Mouse (Mus musculus) cerebellum, adult 18-20 months (tissue): ENCODE results near the gene Pdzd7.

Source experiments
- DNase-seq, 2 experiments: peaks; one replicate each; pipeline ENCODE4 v3.0.0; 2021

The Pdzd7 gene

GRCm38 (mm10) chr19:44983366-44983765 lies 62.2 kb downstream of the Pdzd7 start:
- DNase-seq, result no peak

DNA sequence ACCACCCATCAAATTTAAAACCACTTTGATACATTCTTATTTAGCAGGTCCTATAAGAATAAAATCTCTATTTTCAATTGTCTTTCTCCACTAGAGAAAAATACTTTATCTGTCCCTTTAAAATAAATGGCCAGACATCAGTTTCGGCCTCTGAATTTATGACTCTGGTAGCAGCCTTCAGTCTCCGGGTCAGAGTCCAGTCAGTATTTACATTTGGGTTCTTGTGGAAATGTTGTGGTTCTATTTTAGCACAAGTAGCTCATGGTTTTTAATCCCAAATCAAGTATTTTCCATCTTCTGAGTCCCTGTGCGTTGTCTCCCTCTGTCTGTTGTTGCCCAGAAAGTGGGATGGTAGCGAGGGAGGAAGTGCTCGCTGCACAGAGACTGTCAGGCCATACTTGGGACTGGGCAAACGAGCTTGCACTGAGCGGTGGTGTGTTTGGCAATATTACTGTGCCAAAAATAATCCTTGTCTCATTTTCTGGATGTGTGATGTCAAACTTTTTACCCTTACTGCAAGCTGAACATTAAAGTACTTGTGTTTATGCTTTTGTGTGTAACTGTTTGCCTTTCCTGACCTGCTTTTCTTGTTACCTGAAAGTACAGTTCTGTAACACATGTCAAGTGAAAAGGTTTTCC lies 62.9 kb downstream of the Pdzd7 start:
- DNase-seq, result no peak

DNA sequence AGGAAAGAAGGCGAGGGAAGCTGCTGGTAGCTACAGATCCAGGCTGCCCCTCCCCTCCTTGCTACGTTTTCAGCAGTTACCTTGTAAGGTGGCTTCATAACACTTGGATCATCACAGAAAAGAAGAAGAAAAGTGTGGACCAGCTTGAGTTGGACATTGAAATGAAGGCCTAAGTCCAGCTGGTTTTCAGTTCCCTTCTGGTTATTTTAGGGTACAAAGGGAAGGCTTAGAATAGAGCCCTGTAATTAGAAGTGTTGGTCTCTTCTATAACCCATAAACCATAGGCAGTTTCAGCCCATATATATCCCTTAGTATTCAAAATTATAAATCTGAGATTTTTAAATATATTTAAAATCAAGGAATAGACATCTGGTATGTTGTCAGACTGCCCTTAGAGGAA lies 64.7 kb downstream of the Pdzd7 start:
- no peak for DNase-seq

DNA sequence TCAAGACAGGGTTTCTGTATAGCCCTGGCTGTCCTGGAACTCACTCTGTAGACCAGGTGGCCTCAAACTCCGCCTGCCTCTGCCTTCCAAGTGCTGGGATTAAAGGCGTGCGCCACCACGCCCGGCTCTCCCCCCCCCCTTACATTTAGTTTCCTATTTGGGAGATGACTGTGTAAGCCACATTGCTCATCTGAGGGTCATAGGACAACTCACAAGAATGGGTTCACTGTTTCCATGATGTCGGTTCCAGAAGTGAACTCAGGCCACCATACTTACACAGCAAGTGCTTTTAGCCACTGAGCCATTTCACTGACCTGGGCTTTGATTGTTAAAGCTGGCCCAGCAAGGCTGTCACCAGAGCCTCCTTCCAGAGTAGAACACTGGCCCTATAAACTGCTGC lies 68.4 kb downstream of the Pdzd7 start:
- DNase-seq, result no peak
